Mouse (Mus musculus) left cerebral cortex, postnatal 10 days (tissue): ENCODE data around the gene Pex11a. TPM values are rescaled to one million over a fixed set of nuclear protein-coding genes. Genes with fewer than 3 reads are reported as not detected.
"Not testable (repeated sequence)": the region's sequence is repeated elsewhere in the genome, so short reads cannot be mapped to it uniquely, and the experiment has no call there.

Experiments
- DNase-seq, 2 experiments: peaks; one replicate each; pipeline ENCODE4 v3.0.0; 2021 to 2022; ENCODE audit warnings: low spot score in 2 of 2, mixed read lengths in 1 of 2; ENCODE audit errors: extremely low spot score in 1 of 2
- intact Hi-C: fragments of 180-260 bp; cut with DNase I; formaldehyde crosslinking; loops from one replicate; pipeline ENCODE4 v1.15.1; 2025
- total RNA-seq, 2 experiments: library from RNA; stranded (reverse); gene quantifications; 2 replicates each; pipeline ENCODE4 v1.2.3; 2021

Gene Pex11a
- 1 to 10 TPM; 9.0 to 9.8 TPM for total RNA-seq

DNA sequence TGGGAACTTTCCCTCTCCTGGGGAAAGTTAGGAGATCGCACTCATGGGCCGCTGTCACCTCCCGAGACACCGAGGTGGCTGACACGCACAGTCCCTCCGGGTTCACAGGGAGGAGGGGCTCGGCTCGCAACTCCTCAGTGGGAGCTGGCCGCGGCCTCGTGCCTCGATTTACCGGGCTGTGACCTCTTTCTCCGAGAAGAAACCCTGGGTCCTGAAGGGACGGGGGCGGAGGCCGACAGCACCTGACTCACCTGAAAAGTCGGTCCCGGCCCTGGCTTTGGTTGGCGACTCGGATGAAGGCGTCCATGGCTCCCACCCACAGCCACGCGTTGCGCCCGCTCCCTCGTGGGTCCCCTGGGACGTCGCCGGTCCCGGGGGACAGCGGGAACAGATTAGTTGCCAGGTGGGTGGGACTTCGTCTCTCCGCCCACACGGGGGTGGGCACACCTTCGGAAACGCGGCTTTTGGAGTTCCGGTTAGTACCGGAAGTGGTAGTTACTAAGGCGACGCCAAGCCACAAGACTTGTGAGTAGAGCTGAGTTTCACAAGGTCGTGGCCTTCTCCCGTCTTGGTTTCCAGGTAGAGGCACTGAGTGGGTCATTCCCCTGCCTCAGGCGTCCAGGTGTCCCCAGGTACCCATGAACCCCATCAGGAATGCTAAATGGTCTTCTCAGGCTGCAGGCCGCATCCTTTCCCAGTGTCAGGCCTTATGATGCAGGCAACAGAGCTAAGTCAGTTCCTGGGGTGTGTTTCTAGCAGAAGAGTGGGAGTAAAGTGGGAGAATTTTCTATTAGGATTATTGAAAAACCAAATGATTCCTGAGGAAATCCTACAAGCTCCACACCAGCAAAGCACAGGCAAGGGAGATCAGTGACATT lies at the start of gene Pex11a, which contains the start of gene Wdr93:
Gene Pex11a (minus strand): TSS at position 473 of the 878 bp plus-strand sequence.
Gene Wdr93 (plus strand): TSS at position 505 of the 878 bp plus-strand sequence.
- peak; percentile 79 to 84 for DNase-seq
- intact Hi-C loops = no loop called here

- intact Hi-C loops = loop anchor here (10.0 kb wide), 3 partner anchors 175 to 295 kb away; partner anchors contain the start of gene Rhcg
- DNase-seq = not testable (repeated sequence)
Observed at GRCm38 (mm10) chr7:79789812-79790211, 46.9 kb upstream of the Pex11a start.

DNA sequence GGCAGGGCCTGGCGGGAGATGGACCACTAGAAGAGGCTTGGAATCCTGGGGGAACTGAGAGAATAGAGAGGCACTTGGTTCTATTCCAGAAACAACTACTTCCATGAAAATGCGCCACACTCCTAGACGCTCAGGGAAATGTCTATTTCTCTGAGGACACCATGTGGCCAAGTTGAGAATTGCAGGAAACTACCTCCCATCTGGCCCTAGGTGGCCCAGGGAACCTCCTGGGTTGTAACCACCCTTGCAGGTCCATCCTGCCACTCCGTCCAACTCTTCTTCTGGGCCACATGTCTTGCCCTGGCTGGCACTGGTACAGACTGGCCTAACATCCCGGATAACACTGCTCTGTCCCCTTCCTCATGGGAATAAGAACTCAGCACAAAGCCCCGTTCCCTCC lies 43.4 kb upstream of the Pex11a start:
- DNase-seq = peak; percentile 36 to 72
- intact Hi-C loops = loop anchor here (10.0 kb wide), 2 partner anchors 171 to 291 kb away; partner anchors contain the start of gene Rhcg

- intact Hi-C loops = loop anchor here (10.0 kb wide), 2 partner anchors 168 to 288 kb away; partner anchors contain the start of gene Rhcg
- DNase-seq = no peak
Observed at GRCm38 (mm10) chr7:79782516-79782855, 39.6 kb upstream of the Pex11a start.

DNA sequence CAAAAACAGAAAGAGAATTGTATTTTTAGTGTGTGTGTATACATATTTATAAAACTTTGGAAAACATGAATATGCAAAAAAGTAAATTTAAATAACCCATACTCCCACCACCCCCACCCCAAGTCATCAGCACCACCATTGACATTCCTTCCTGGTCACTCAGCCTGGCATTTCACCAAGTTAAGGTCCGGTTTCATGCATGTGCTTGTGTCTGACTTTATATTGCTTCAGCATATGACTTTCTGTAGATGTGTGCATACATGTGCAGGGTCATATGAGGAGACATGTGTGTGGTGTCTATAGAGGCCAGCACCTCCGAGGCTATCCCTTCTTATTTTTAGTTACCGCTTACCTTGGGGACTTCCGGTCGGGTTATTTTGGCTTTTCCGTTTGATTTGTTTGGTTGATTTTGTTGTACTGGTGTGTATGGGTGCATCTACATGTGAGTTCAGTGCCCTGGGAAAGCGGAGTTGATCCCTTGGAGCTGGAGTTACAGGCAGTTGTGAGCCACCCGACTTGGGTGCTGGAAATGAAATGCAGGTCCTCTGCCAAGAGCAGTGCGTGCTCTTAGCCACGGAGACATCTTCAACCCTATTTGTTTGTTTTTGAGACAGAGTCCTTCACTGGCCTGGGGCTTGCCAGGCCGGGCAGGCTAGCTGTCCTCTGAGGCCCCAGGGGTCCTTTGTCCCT lies 39.0 kb upstream of the Pex11a start:
- no peak for DNase-seq

GRCm38 (mm10) chr7:79780647-79781626 lies 38.0 kb upstream of the Pex11a start:
- peak; percentile 63 to 72 for DNase-seq
- intact Hi-C loops = loop anchor here (10.0 kb wide), 2 partner anchors 166 to 286 kb away; partner anchors contain the start of gene Rhcg

More for the DNA sequence above, 39.0 kb upstream of the Pex11a start:
- intact Hi-C loops = loop anchor here (10.0 kb wide), 2 partner anchors 167 to 287 kb away; partner anchors contain the start of gene Rhcg

DNA sequence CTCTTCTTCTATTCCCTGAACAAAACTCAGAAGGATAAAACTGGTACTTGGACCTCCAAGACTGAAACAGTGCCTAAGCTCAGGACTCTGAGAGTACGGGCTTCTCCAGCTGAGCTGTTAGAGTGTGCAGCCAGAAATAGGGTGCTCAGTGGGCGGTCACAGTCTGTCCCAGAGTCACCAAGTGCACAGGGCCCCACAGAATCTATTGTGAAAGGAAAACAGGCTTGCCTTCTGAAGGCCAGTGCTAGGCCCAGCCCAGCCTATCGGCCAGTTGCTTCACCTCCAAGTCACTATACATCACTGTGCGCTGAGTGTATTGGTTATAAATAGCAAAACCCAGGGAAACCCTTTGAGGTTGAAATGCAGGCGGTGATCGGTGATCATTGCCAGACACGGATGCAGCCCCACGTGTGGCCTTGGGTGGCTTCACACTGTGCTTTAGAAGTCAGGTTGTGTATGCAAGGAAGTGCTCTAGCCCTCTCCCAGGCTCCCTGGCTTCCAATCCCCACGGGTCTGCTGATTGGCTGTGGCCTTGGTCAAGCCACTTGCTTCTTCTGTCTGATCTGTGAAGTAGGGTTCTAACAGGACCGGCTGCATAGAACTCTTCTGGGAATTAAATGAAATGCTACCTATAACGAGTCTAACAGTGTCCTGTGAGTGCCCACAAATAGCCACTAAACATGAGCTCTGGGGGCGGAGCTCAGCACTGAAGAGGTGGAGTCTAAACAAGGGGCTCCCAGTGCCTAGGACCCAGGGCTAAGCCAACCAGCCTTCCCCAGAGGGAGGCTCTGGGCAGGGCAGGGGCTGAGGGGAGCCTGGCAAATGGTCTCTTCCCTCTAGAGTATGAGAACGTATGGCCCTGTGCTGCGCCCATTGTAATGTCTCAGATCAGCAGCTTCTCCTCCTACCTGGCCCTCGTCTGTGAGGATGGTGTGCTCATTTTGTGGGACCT lies 28.9 kb upstream of the Pex11a start:
- intact Hi-C loops = no loop called here
- DNase-seq = no peak

DNA sequence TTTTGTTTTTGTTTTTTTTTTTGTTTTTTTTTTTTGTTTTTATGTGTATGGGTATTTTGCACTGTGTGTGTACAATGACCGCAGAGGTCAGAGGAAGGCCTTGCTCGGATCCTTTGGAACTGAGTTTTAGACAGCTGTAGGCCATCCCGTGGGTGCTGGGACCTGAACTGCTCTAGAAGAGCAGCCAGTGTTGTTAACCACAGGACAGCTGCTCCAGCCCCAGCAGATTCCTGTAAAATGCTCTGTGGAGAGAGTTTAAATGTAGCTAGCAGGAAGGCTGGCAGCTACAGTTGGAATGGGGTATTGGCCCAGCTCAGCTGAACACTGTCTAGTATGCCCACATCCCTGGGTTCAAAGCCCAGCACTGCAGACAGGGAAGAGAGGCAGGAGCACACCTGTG lies 26.7 kb upstream of the Pex11a start:
- intact Hi-C loops = no loop called here
- DNase-seq = no peak

DNA sequence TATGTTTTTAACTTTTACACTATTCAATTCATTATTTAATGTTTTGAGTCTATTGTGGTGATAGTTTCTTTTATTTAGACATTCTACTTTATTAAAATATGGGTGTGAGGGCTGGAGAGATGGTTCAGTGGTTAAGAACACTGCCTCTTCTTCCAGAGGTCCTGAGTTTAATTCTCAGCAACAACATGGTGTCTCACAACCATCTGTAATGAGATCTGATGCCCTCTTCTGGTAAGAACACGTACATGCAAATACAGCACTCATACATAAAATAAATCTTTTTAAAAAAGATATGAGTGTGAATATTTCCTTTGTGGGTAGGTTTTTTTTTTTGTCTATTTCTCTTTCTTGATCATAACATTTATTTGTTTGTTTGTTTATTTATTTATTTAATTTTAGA lies 23.1 kb upstream of the Pex11a start:
- intact Hi-C loops = no loop called here
- DNase-seq = no peak

DNA sequence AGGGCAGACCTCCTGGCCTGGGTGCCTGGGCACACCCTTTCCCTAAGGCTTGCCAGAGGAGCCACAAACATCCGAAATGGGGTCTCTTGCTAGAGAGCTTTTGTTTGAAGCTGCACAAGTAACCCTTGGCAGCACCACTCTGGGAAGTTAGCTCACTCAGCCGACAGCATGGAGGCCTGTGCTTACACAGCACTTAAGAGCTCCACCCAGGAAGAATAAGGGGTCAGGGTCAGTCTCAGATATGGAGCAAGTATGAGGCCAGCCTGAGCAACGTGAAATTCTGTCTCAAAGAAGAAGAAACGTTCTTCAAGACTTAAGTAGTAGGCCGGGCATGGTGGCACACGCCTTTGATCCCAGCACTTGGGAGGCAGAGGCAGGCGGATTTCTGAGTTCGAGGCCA lies 19.2 kb upstream of the Pex11a start:
- intact Hi-C loops = no loop called here
- DNase-seq = no peak

DNA sequence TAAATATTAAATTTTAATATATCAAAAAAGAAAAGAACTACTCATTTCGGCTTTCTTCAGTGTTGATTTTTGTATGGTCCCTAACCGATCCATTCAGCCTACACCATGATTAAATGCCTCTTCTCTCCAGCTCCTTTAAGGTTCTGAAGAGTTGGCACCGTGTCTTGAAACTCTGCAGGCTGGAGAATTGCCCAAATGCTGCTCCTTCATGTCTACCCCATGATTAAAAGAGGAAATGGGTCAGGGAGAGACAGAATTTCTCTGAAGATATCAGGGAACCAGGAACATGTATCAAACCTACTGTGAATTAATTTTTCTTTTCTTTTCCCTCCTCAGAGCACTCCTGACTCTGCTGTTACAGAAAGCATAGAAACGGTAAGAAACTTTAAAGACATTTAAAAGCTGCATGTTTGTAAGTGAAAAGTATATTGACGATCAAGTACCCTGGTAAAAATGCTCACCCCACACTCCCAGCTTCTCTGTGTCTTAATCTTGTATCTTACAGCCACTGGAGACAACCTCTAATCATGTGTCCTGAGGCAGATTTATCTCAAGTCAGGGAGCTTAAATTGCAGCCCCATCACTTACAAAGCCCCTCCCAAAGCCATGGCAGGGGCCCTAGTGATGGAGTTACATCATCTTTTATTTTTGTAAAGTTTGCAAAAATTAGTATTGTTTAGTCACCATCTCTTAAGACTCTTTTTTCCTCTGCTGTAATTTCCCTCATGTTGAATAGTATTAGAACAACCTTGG lies 18.4 kb upstream of the Pex11a start:
- intact Hi-C loops = no loop called here
- DNase-seq = no peak

DNA sequence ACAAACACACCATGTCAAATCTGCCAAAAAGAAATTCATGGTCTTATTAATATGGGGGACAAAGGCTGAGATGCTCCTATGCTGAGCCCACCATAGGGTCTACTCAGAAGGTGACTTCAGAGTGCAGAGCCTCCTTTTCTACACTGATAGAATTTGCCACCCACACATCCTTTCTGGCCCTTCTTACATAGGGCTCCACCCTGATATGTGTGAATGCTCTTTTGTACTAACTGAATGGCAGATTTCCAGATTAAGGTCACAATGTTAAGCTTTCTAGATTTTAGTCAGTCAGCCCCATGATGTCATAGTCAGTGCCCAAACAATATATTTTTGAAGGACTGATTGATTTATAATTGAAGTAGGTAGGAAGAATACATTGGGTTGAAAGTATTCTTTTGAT lies 16.8 kb upstream of the Pex11a start:
- no peak for DNase-seq
- intact Hi-C loops = no loop called here

DNA sequence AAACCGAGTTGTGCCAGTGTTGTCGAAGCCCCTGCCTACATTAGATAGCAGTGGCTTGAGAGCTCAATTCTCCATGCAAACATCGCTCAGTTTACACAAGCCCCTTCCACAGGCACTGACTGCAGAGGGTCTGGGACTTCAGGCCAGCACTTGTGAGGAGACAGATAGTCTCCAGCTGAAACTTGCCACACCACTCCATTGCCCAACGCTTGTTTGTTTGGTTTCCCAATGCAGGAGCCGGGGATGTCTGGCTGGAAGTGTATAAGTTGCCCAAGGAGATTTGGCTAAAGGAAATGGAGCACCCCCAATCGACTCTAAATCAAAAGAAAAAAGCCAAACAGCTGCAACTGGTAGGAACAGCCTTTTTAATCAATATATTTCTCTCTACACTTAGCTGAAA lies 15.2 kb upstream of the Pex11a start:
- intact Hi-C loops = no loop called here
- no peak for DNase-seq

- DNase-seq = no peak
- intact Hi-C loops = no loop called here
Observed at GRCm38 (mm10) chr7:79756334-79756733, 13.4 kb upstream of the Pex11a start.

GRCm38 (mm10) chr7:79749511-79749910 lies 6.6 kb upstream of the Pex11a start:
- intact Hi-C loops = no loop called here
- no peak for DNase-seq

DNA sequence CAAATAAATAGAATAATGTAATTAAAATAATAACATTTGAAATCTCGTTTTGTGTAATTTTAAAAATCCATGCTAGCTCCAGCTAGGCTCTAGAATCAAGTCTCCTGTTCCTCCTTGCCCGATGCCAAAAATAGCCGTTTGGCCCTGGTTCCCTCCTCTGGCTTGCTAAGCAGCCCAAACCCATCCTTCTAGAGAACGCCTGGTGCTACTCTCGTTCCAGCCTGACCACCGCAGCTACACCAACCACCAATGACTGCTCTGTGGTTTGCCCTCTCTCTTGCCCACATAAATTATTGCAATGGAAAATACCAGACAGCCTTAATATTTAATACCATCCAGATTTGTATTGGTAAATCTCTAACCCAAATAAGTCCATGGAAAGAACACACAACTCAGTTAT lies 4.7 kb upstream of the Pex11a start:
- no peak for DNase-seq
- intact Hi-C loops = no loop called here

DNA sequence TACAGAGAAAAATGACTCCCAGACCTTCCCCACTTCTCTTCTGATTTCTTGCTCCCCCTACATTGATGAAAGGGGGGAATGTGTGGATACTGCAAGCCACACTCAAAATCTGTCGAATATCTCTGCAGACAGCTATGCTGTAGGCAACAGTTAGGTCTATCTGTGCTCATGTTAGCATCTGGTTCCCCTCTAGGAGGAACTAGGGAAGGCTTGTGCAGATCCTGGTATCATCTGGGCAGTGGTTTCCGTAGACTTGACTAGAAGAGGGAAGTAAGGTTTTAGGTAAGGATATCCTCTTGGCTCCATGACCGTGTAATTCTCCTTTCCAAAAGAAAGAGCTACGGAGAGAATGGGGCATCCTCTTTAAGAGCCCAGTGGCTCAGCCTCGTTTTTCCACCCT lies 1.7 kb upstream of the Pex11a start:
- intact Hi-C loops = no loop called here
- no peak for DNase-seq
